Mouse (Mus musculus): ENCODE measurements around the gene St5. TPM values are rescaled to one million over a fixed set of nuclear protein-coding genes. Genes with fewer than 3 reads are reported as not detected.

The St5 gene
- polyA plus RNA-seq, 1 experiment from 2014 or later: 53.5 TPM

- Histone ChIP-seq H3K27me3 (ENCODE audit: low read depth, poor library complexity, severe bottlenecking) (no peaks in the 10 kb centered on the region), H3K27ac (no peak overlapping the region), H3K36me3 (peaks cover 10% of the 10 kb centered on the region; the same call in 1 of the 2 replicates), H3K9me3 (replicated peaks) (no peaks in the 10 kb centered on the region), H3K4me3 (no peak overlapping the region), H3K4me1 (peaks cover 15% of the 10 kb centered on the region)
- 69% methylated on average over 6 of the region's 6 CpGs for WGBS
- DNase-seq (ENCODE audit: low spot score): no peak
Observed at GRCm38 (mm10) chr7:109609565-109610345, 93.7 kb downstream of the St5 start.

- H3K4me3 ChIP-seq: no peak overlapping the region
- WGBS: 92% methylated on average over 6 of the region's 6 CpGs
- H3K36me3 ChIP-seq: peaks cover 10% of the 10 kb centered on the region; the same call in 1 of the 2 replicates
- H3K27ac ChIP-seq: no peak overlapping the region
- peaks cover 13% of the 10 kb centered on the region for H3K4me1 ChIP-seq
- DNase-seq (ENCODE audit: low spot score): no peak
- H3K9me3 ChIP-seq (replicated peaks): no peaks in the 10 kb centered on the region
- H3K27me3 ChIP-seq (ENCODE audit: low read depth, poor library complexity, severe bottlenecking): no peaks in the 10 kb centered on the region
Observed at GRCm38 (mm10) chr7:109608831-109609230, 94.6 kb downstream of the St5 start.

- 83% methylated on average over 7 of the region's 7 CpGs for WGBS
- peaks cover 5% of the 10 kb centered on the region; the same call in 1 of the 2 replicates for H3K36me3 ChIP-seq
- H3K4me1 ChIP-seq: peaks cover 9% of the 10 kb centered on the region
Observed at GRCm38 (mm10) chr7:109606994-109607610, 96.3 kb downstream of the St5 start.

GRCm38 (mm10) chr7:109602562-109602961 is 100.8 kb downstream of the St5 start:
- Histone ChIP-seq H3K4me1 (peaks cover 11% of the 10 kb centered on the region), H3K27me3 (ENCODE audit: low read depth, poor library complexity, severe bottlenecking) (no peaks in the 10 kb centered on the region), H3K9me3 (replicated peaks) (no peaks in the 10 kb centered on the region), H3K27ac (no peak overlapping the region), H3K36me3 (peaks cover 5% of the 10 kb centered on the region; the same call in 1 of the 2 replicates), H3K4me3 (no peak overlapping the region)
- WGBS: 66% methylated on average over 5 of the region's 5 CpGs
- no peak for DNase-seq (ENCODE audit: low spot score)

More at GRCm38 (mm10) chr7:109606994-109607610, 96.3 kb downstream of the St5 start:
- H3K4me3 ChIP-seq: no peak overlapping the region
- H3K27me3 ChIP-seq (ENCODE audit: low read depth, poor library complexity, severe bottlenecking): no peaks in the 10 kb centered on the region
- no peak for DNase-seq (ENCODE audit: low spot score)
- H3K9me3 ChIP-seq (replicated peaks): no peaks in the 10 kb centered on the region
- no peak overlapping the region for H3K27ac ChIP-seq

DNA sequence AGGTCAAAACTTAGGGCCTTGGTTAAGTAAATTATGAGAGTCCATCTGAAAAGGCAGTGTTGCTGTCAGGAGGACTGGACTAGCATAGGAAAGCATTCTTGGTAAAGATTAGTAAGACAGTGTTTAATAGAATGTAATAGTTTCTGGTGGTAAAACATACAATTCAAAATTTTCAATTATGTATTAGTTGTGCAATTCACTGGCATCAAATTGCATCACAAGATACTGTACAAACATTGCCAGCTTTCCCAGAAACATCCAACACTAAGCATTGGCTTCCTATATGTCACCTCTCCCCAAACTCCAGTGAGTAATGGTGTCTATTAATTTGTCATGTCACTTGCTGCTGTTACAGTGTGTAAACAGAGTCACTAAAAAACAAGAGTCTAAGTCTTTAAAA is 101.4 kb downstream of the St5 start:
- peaks cover 11% of the 10 kb centered on the region for H3K4me1 ChIP-seq
- H3K27ac ChIP-seq: no peak overlapping the region
- H3K36me3 ChIP-seq: peaks cover 5% of the 10 kb centered on the region; the same call in 1 of the 2 replicates
- no peak for DNase-seq (ENCODE audit: low spot score)
- no peaks in the 10 kb centered on the region for H3K9me3 ChIP-seq (replicated peaks)
- no peak overlapping the region for H3K4me3 ChIP-seq
- H3K27me3 ChIP-seq (ENCODE audit: low read depth, poor library complexity, severe bottlenecking): no peaks in the 10 kb centered on the region

DNA sequence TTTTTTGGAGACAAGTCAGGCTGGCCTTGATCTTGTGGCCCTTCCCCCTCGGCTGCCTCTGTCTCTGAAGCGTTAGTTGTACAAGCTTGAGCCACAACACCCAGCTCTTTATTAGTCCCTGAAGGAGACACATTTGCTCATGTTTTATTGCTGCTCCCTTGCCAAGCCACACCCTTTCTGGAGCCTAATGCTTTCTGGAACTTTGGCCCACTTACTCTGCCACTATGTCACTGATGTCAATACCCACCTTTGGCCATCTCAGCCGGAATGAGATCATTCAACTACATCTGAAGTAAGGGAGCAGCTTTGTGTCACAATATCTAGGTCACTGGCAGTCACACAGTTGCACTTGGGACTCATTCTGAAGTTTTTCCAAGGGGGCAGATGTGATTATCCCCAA is 102.7 kb downstream of the St5 start:
- Histone ChIP-seq H3K27me3 (ENCODE audit: low read depth, poor library complexity, severe bottlenecking) (no peaks in the 10 kb centered on the region), H3K4me3 (no peak overlapping the region), H3K4me1 (peaks cover 11% of the 10 kb centered on the region), H3K9me3 (replicated peaks) (no peaks in the 10 kb centered on the region), H3K36me3 (peaks cover 5% of the 10 kb centered on the region; the same call in 1 of the 2 replicates), H3K27ac (no peak overlapping the region)
- no peak for DNase-seq (ENCODE audit: low spot score)
- WGBS: 58% methylated on average over 3 of the region's 3 CpGs

DNA sequence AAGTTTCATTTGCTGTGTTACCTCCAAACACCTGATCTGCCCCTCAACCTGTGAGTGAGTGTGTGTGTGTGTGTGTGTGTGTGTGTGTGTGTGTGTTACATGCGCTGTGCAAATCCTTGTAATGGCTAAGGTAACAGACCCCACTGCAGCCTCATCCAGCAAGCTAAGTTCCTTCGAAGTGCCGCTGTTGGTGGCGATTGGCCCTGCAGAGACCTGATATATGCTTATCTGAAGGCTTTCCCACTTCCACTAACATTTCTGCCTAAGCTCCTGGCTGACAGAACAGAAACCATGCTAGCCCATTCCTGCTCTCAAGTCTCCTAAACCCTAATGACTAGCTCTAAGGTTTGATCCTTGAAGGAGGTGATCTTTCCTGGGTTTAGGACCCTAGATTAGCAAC is 103.4 kb downstream of the St5 start:
- peaks cover 11% of the 10 kb centered on the region for H3K4me1 ChIP-seq
- H3K27ac ChIP-seq: no peak overlapping the region
- H3K9me3 ChIP-seq (replicated peaks): no peaks in the 10 kb centered on the region
- WGBS: 91% methylated on average over 4 of the region's 4 CpGs
- no peak for DNase-seq (ENCODE audit: low spot score)
- no peak overlapping the region for H3K4me3 ChIP-seq
- H3K27me3 ChIP-seq (ENCODE audit: low read depth, poor library complexity, severe bottlenecking): no peaks in the 10 kb centered on the region
- peaks cover 5% of the 10 kb centered on the region; the same call in 1 of the 2 replicates for H3K36me3 ChIP-seq

GRCm38 (mm10) chr7:109594845-109595531 is 108.4 kb downstream of the St5 start:
- 81% methylated on average over 2 of the region's 2 CpGs for WGBS

GRCm38 (mm10) chr7:109593992-109594391 is 109.4 kb downstream of the St5 start:
- no peak overlapping the region for H3K27ac ChIP-seq
- no peaks in the 10 kb centered on the region for H3K4me1 ChIP-seq
- H3K36me3 ChIP-seq: no peaks in the 10 kb centered on the region
- H3K9me3 ChIP-seq (replicated peaks): no peaks in the 10 kb centered on the region
- H3K4me3 ChIP-seq: no peak overlapping the region
- DNase-seq (ENCODE audit: low spot score): no peak
- no peaks in the 10 kb centered on the region for H3K27me3 ChIP-seq (ENCODE audit: low read depth, poor library complexity, severe bottlenecking)

More at GRCm38 (mm10) chr7:109594845-109595531, 108.4 kb downstream of the St5 start:
- Histone ChIP-seq H3K4me3 (no peak overlapping the region), H3K9me3 (replicated peaks) (no peaks in the 10 kb centered on the region), H3K27me3 (ENCODE audit: low read depth, poor library complexity, severe bottlenecking) (no peaks in the 10 kb centered on the region), H3K27ac (no peak overlapping the region), H3K36me3 (no peaks in the 10 kb centered on the region), H3K4me1 (no peaks in the 10 kb centered on the region)
- no peak for DNase-seq (ENCODE audit: low spot score)

GRCm38 (mm10) chr7:109592184-109592583 is 111.2 kb downstream of the St5 start:
- H3K36me3 ChIP-seq: no peaks in the 10 kb centered on the region
- H3K4me3 ChIP-seq: no peak overlapping the region
- 70% methylated on average over 4 of the region's 4 CpGs for WGBS
- no peaks in the 10 kb centered on the region for H3K27me3 ChIP-seq (ENCODE audit: low read depth, poor library complexity, severe bottlenecking)
- peaks cover 8% of the 10 kb centered on the region; the same call in 1 of the 2 replicates for H3K4me1 ChIP-seq
- no peaks in the 10 kb centered on the region for H3K9me3 ChIP-seq (replicated peaks)
- no peak overlapping the region for H3K27ac ChIP-seq
- DNase-seq (ENCODE audit: low spot score): no peak

- Histone ChIP-seq H3K27ac (no peak overlapping the region), H3K36me3 (no peaks in the 10 kb centered on the region), H3K4me1 (peaks cover 8% of the 10 kb centered on the region; the same call in 1 of the 2 replicates), H3K27me3 (ENCODE audit: low read depth, poor library complexity, severe bottlenecking) (no peaks in the 10 kb centered on the region), H3K4me3 (no peak overlapping the region), H3K9me3 (replicated peaks) (no peaks in the 10 kb centered on the region)
- DNase-seq (ENCODE audit: low spot score): no peak
- 94% methylated on average over 2 of the region's 2 CpGs for WGBS
Observed at GRCm38 (mm10) chr7:109590576-109590975, 112.8 kb downstream of the St5 start.

GRCm38 (mm10) chr7:109588990-109589389 is 114.4 kb downstream of the St5 start:
- H3K9me3 ChIP-seq (replicated peaks): no peaks in the 10 kb centered on the region
- peaks cover 8% of the 10 kb centered on the region; the same call in 1 of the 2 replicates for H3K4me1 ChIP-seq
- H3K36me3 ChIP-seq: no peaks in the 10 kb centered on the region
- H3K27me3 ChIP-seq (ENCODE audit: low read depth, poor library complexity, severe bottlenecking): no peaks in the 10 kb centered on the region
- 80% methylated on average over 6 of the region's 6 CpGs for WGBS
- no peak overlapping the region for H3K27ac ChIP-seq
- no peak for DNase-seq (ENCODE audit: low spot score)
- H3K4me3 ChIP-seq: no peak overlapping the region

GRCm38 (mm10) chr7:109588145-109588544 is 115.3 kb downstream of the St5 start:
- Histone ChIP-seq H3K36me3 (no peaks in the 10 kb centered on the region), H3K9me3 (replicated peaks) (no peaks in the 10 kb centered on the region), H3K27me3 (ENCODE audit: low read depth, poor library complexity, severe bottlenecking) (no peaks in the 10 kb centered on the region), H3K4me1 (peaks cover 8% of the 10 kb centered on the region; the same call in 1 of the 2 replicates), H3K27ac (0 out of 2 replicates have a peak overlapping the region, but pooled peaks have one; percentile 14), H3K4me3 (no peak overlapping the region)
- no peak for DNase-seq (ENCODE audit: low spot score)
- 71% methylated on average over 8 of the region's 8 CpGs for WGBS

Data from limb, embryonic 10.5 days (tissue).